Mouse (Mus musculus): ENCODE results near the gene Oprd1. TPM values are rescaled to one million over a fixed set of nuclear protein-coding genes. Genes with fewer than 3 reads are reported as not detected.

Oprd1 gene
- polyA plus RNA-seq, 2 experiments, result 0.04 TPM; not detected in 1

- ATAC-seq (ENCODE audit: insufficient read depth) (no peak), DNase-seq (ENCODE audit: low read depth in 3 of 3, low spot score in 3 of 3) (no peak)
- Histone ChIP-seq H3K9ac (replicated peaks) (no peak overlapping the region), H3K27ac (no peak overlapping the region), H3K4me1 (replicated peaks; ENCODE audit: control insufficient read depth in 2 of 2, insufficient read depth in 2 of 2, low read length in 1 of 2) (no peaks in the 10 kb centered on the region), H3K9me3 (ENCODE audit: control insufficient read depth, low read length) (no peaks in the 10 kb centered on the region), H3K36me3 (replicated peaks; ENCODE audit: control insufficient read depth, insufficient read depth, low read depth) (peaks cover 16% of the 10 kb centered on the region), H3K27me3 (ENCODE audit: control insufficient read depth, insufficient read depth, low read length) (no peaks in the 10 kb centered on the region), H3K4me2 (ENCODE audit: low read depth) (no peak overlapping the region), H3K4me3 (ENCODE audit: insufficient read depth in 1 of 2, low read depth in 2 of 2, low read length in 2 of 2) (no peak overlapping the region)
- WGBS (ENCODE audit: insufficient replicate concordance), result 74% methylated on average over 9 of the region's 9 CpGs
- no peak for TF ChIP-seq EP300 (IDR thresholded peaks at IDR 0.05; ENCODE audit: low read depth)
- peak; percentile 41; the same call in 1 of the 2 replicates for TF ChIP-seq CTCF (IDR thresholded peaks at IDR 0.05; ENCODE audit: low read depth)
Measured at GRCm38 (mm10) chr4:132180710-132181109, 36.4 kb upstream of the Oprd1 start.

- Histone ChIP-seq H3K4me2 (ENCODE audit: low read depth) (no peak overlapping the region), H3K36me3 (replicated peaks; ENCODE audit: control insufficient read depth, insufficient read depth, low read depth) (peaks cover 4% of the 10 kb centered on the region; the same call in 1 of the 2 replicates), H3K27me3 (ENCODE audit: control insufficient read depth, insufficient read depth, low read length) (no peaks in the 10 kb centered on the region), H3K4me1 (replicated peaks; ENCODE audit: control insufficient read depth in 2 of 2, insufficient read depth in 2 of 2, low read length in 1 of 2) (no peaks in the 10 kb centered on the region), H3K9ac (replicated peaks) (no peak overlapping the region), H3K27ac (no peak overlapping the region), H3K9me3 (ENCODE audit: control insufficient read depth, low read length) (no peaks in the 10 kb centered on the region), H3K4me3 (ENCODE audit: insufficient read depth in 1 of 2, low read depth in 2 of 2, low read length in 2 of 2) (no peak overlapping the region)
- peak; percentile 94 for TF ChIP-seq CTCF (IDR thresholded peaks at IDR 0.05; ENCODE audit: low read depth)
- TF ChIP-seq EP300 (IDR thresholded peaks at IDR 0.05; ENCODE audit: low read depth), result no peak
- 7% methylated on average over 10 of the region's 10 CpGs for WGBS (ENCODE audit: insufficient replicate concordance)
- peak; percentile 33 to 47 (median 45) for DNase-seq (ENCODE audit: low read depth in 3 of 3, low spot score in 3 of 3)
- ATAC-seq (ENCODE audit: insufficient read depth), result peak; percentile 52; the same call in 1 of the 2 replicates
Measured at GRCm38 (mm10) chr4:132178630-132179059, 34.4 kb upstream of the Oprd1 start.

- Histone ChIP-seq H3K9ac (replicated peaks) (no peak overlapping the region), H3K27ac (no peak overlapping the region), H3K4me1 (replicated peaks; ENCODE audit: control insufficient read depth in 2 of 2, insufficient read depth in 2 of 2, low read length in 1 of 2) (no peaks in the 10 kb centered on the region), H3K4me3 (ENCODE audit: insufficient read depth in 1 of 2, low read depth in 2 of 2, low read length in 2 of 2) (no peak overlapping the region), H3K36me3 (replicated peaks; ENCODE audit: control insufficient read depth, insufficient read depth, low read depth) (no peaks in the 10 kb centered on the region; the same call in 1 of the 2 replicates), H3K4me2 (ENCODE audit: low read depth) (no peak overlapping the region), H3K9me3 (ENCODE audit: control insufficient read depth, low read length) (no peaks in the 10 kb centered on the region), H3K27me3 (ENCODE audit: control insufficient read depth, insufficient read depth, low read length) (no peaks in the 10 kb centered on the region)
- no peak for DNase-seq (ENCODE audit: low read depth in 3 of 3, low spot score in 3 of 3)
- ATAC-seq (ENCODE audit: insufficient read depth), result no peak
- WGBS (ENCODE audit: insufficient replicate concordance), result 49% methylated on average over 10 of the region's 10 CpGs
- TF ChIP-seq CTCF (IDR thresholded peaks at IDR 0.05; ENCODE audit: low read depth) (no peak), EP300 (IDR thresholded peaks at IDR 0.05; ENCODE audit: low read depth) (no peak)
Measured at GRCm38 (mm10) chr4:132176474-132176873, 32.2 kb upstream of the Oprd1 start.

- H3K36me3 ChIP-seq (replicated peaks; ENCODE audit: control insufficient read depth, insufficient read depth, low read depth), result no peaks in the 10 kb centered on the region
- no peak overlapping the region for H3K4me2 ChIP-seq (ENCODE audit: low read depth)
- no peak overlapping the region for H3K4me3 ChIP-seq (ENCODE audit: insufficient read depth in 1 of 2, low read depth in 2 of 2, low read length in 2 of 2)
- TF ChIP-seq CTCF (IDR thresholded peaks at IDR 0.05; ENCODE audit: low read depth), result no peak
- TF ChIP-seq EP300 (IDR thresholded peaks at IDR 0.05; ENCODE audit: low read depth), result no peak
- no peak overlapping the region for H3K27ac ChIP-seq
- ATAC-seq (ENCODE audit: insufficient read depth) (no peak), DNase-seq (ENCODE audit: low read depth in 3 of 3, low spot score in 3 of 3) (no peak)
- H3K9me3 ChIP-seq (ENCODE audit: control insufficient read depth, low read length), result no peaks in the 10 kb centered on the region
- H3K4me1 ChIP-seq (replicated peaks; ENCODE audit: control insufficient read depth in 2 of 2, insufficient read depth in 2 of 2, low read length in 1 of 2), result no peaks in the 10 kb centered on the region
- H3K27me3 ChIP-seq (ENCODE audit: control insufficient read depth, insufficient read depth, low read length), result no peaks in the 10 kb centered on the region
- no peak overlapping the region for H3K9ac ChIP-seq (replicated peaks)
- WGBS (ENCODE audit: insufficient replicate concordance), result 35% methylated on average over 7 of the region's 7 CpGs
Measured at GRCm38 (mm10) chr4:132170891-132171290, 26.6 kb upstream of the Oprd1 start.

GRCm38 (mm10) chr4:132169761-132170160, 25.5 kb upstream of the Oprd1 start:
- no peaks in the 10 kb centered on the region for H3K27me3 ChIP-seq (ENCODE audit: control insufficient read depth, insufficient read depth, low read length)
- WGBS (ENCODE audit: insufficient replicate concordance), result 54% methylated on average over 5 of the region's 5 CpGs

More at GRCm38 (mm10) chr4:132169761-132170160, 25.5 kb upstream of the Oprd1 start:
- H3K27ac ChIP-seq, result no peak overlapping the region
- no peaks in the 10 kb centered on the region for H3K9me3 ChIP-seq (ENCODE audit: control insufficient read depth, low read length)
- H3K4me2 ChIP-seq (ENCODE audit: low read depth), result no peak overlapping the region
- ATAC-seq (ENCODE audit: insufficient read depth) (no peak), DNase-seq (ENCODE audit: low read depth in 3 of 3, low spot score in 3 of 3) (no peak)
- no peak for TF ChIP-seq CTCF (IDR thresholded peaks at IDR 0.05; ENCODE audit: low read depth)
- no peak for TF ChIP-seq EP300 (IDR thresholded peaks at IDR 0.05; ENCODE audit: low read depth)
- H3K4me1 ChIP-seq (replicated peaks; ENCODE audit: control insufficient read depth in 2 of 2, insufficient read depth in 2 of 2, low read length in 1 of 2), result no peaks in the 10 kb centered on the region
- H3K4me3 ChIP-seq (ENCODE audit: insufficient read depth in 1 of 2, low read depth in 2 of 2, low read length in 2 of 2), result no peak overlapping the region
- no peak overlapping the region for H3K9ac ChIP-seq (replicated peaks)
- no peaks in the 10 kb centered on the region for H3K36me3 ChIP-seq (replicated peaks; ENCODE audit: control insufficient read depth, insufficient read depth, low read depth)

All from liver, embryonic 14.5 days (tissue).